Mouse (Mus musculus) stomach, embryonic 15.5 days (tissue): Measurements from ENCODE around the gene Wnt3. TPM values are rescaled to one million over a fixed set of nuclear protein-coding genes. Genes with fewer than 3 reads are reported as not detected.

Source experiments
- ATAC-seq: fragments of 200-750 bp; cut with Nextera tagmentation; 2 replicates; pipeline ENCODE4 v1.8.0; 2017; ENCODE audit warnings: low read depth, moderate number of reproducible peaks, moderate TSS enrichment; ENCODE audit not compliant: insufficient read depth, low FRiP score
- H3K27ac ChIP-seq: fragments of 300-500 bp; sonication (generic); 2 replicates; pipeline ENCODE4 v1.5.1; 2015; ENCODE audit warnings: mild to moderate bottlenecking, inconsistent platforms
- H3K27me3 ChIP-seq: fragments of 300-500 bp; sonication (generic); replicated peaks from 2 replicates; pipeline ENCODE4 v1.6.1; 2015; ENCODE audit warnings: inconsistent platforms
- H3K36me3 ChIP-seq: fragments of 300-500 bp; sonication (generic); 2 replicates; pipeline ENCODE4 v1.6.1; 2015; ENCODE audit warnings: inconsistent platforms
- H3K4me1 ChIP-seq: fragments of 300-500 bp; sonication (generic); 2 replicates; pipeline ENCODE4 v1.6.1; 2015; ENCODE audit warnings: inconsistent platforms
- H3K4me2 ChIP-seq: fragments of 300-500 bp; sonication (generic); 2 replicates; pipeline ENCODE4 v1.6.1; 2015; ENCODE audit warnings: mild to moderate bottlenecking, inconsistent platforms
- H3K4me3 ChIP-seq: fragments of 300-500 bp; sonication (generic); replicated peaks from 2 replicates; pipeline ENCODE4 v1.5.1; 2015; ENCODE audit warnings: inconsistent platforms
- H3K9ac ChIP-seq: fragments of 300-500 bp; sonication (generic); 2 replicates; pipeline ENCODE4 v1.6.1; 2015; ENCODE audit warnings: inconsistent platforms
- H3K9me3 ChIP-seq: fragments of 300-500 bp; sonication (generic); 2 replicates; pipeline ENCODE4 v1.6.1; 2016; ENCODE audit warnings: inconsistent platforms
- WGBS: fragments of 180-500 bp; shearing (Covaris S2); methylation state at CpG from one replicate; pipeline ENCODE4 v1.1.7; 2015; 5-methylcytosine and 5-hydroxymethylcytosine counted together
- polyA plus RNA-seq: library from polyadenylated mRNA; unstranded; fragments of >200 nt; fragmentation: Nextera tagmentation; extraction: Ambion mirVana; gene quantifications from 2 replicates; pipeline ENCODE4 v1.2.1, GENCODE M21; 2015

Wnt3 gene
- polyA plus RNA-seq, 1 experiment from 2014 or later, result 0.22 TPM

DNA sequence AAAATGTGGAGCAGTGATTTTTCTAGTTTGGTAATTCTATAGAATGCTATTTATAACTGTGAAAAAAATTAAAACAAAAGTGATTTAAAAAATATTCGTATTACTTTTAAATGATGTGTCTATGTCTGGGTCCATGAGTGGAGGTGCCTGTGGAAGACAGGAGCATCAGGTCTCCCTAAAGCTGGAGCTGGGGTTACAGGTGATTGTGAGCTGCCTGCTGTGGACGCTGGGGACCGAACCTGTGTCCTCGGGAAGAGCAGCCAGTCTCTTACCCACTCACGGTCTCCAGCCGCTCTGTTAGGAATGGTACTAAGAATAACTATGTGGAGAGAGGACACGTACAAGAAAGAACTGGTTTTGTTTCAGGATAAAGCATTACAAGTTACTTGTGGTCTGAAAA lies 82.7 kb downstream of the Wnt3 start:
- Histone ChIP-seq H3K4me3 (no peak overlapping the region), H3K27me3 (no peaks in the 10 kb centered on the region), H3K27ac (no peak overlapping the region), H3K9me3 (no peaks in the 10 kb centered on the region), H3K4me1 (no peaks in the 10 kb centered on the region), H3K9ac (no peak overlapping the region), H3K4me2 (no peak overlapping the region), H3K36me3 (0 out of 2 replicates have a peak, but pooled peaks cover 7% of the 10 kb centered on the region)
- no peak for ATAC-seq
- 89% methylated on average over 7 of the region's 7 CpGs for WGBS

DNA sequence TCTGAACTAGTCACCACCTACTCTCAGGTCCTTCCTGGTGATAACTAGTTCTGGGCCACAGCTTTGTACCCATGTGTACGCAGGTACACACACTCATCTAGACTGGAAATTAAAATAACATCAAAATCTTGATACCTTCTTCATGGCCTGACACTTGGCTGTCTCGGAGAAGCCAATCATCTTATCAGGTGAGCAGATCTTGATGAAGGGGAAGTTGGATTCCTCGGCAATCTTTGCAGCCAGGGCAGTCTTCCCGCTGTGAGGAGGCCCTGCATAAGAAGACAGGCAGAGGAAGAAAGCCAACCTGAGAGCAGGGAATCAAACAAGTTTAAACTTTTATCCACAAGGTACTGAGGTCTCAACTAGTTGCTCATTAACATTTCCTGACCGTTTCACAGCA lies 84.8 kb downstream of the Wnt3 start:
- 61% methylated on average over 5 of the region's 5 CpGs for WGBS
- Histone ChIP-seq H3K4me2 (no peak overlapping the region), H3K27ac (no peak overlapping the region), H3K4me3 (no peak overlapping the region), H3K27me3 (no peaks in the 10 kb centered on the region), H3K9me3 (no peaks in the 10 kb centered on the region), H3K36me3 (0 out of 2 replicates have a peak, but pooled peaks cover 7% of the 10 kb centered on the region), H3K4me1 (no peaks in the 10 kb centered on the region), H3K9ac (no peak overlapping the region)
- no peak for ATAC-seq

DNA sequence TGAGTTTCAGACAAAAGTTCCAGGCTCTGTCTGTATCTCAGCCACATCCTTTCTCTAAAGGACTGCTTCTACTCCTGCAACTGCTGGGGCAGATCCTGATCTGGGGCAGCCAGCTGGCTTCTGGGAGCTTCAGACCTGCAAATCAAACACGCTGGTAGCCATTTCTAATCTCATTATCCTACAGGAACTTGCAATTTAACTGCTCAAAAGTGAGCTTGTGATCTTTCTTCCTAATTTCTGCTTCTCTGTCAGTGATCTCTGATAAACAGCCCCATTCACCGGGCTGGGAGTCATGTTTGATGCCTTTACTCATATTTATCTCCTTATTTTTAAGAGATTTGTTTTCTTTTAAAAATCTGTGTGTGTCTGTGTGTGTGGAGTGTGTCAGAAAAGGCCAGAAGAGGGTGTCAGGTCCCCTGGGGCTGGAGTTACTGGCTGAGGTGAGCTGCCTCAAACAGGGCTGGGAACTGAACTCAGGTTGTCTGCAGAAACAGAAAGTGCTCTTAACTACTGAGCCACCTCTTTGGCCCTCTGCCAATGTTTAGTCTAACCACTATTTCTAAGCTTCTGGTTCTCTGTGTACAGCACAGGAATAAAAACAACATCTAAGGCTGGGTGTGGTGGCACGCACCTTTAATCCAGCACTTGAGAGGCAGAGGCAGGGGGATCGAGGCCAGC lies 86.1 kb downstream of the Wnt3 start:
- Histone ChIP-seq H3K9ac (no peak overlapping the region), H3K36me3 (peaks cover 3% of the 10 kb centered on the region; the same call in 1 of the 2 replicates), H3K27me3 (no peaks in the 10 kb centered on the region), H3K4me3 (no peak overlapping the region), H3K4me1 (no peaks in the 10 kb centered on the region), H3K9me3 (no peaks in the 10 kb centered on the region), H3K27ac (no peak overlapping the region), H3K4me2 (no peak overlapping the region)
- ATAC-seq, result no peak
- 67% methylated on average over 4 of the region's 4 CpGs for WGBS

DNA sequence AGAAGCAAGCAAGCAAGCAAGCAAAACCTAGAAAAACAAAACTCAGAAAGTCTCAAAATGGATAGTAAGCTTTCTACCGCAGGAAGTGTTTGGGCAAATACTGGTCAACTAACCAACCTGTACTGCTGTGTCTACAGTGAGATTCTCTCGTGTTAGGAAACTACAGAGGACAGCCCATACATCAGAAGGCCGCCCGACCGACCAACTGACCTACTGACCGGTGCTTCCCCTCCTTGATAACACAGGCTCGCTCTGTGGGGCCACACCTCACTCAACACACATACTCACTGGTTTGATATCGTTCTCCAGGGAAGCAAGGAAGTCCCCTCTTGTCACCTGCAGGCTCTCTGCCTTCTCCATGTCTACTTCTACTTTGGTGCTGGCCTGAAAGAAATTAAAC lies 89.0 kb downstream of the Wnt3 start:
- Histone ChIP-seq H3K9me3 (no peaks in the 10 kb centered on the region), H3K27ac (no peak overlapping the region), H3K4me1 (no peaks in the 10 kb centered on the region), H3K4me2 (no peak overlapping the region), H3K36me3 (peaks cover 3% of the 10 kb centered on the region; the same call in 1 of the 2 replicates), H3K4me3 (no peak overlapping the region), H3K27me3 (no peaks in the 10 kb centered on the region), H3K9ac (no peak overlapping the region)
- no peak for ATAC-seq
- 64% methylated on average over 8 of the region's 8 CpGs for WGBS

DNA sequence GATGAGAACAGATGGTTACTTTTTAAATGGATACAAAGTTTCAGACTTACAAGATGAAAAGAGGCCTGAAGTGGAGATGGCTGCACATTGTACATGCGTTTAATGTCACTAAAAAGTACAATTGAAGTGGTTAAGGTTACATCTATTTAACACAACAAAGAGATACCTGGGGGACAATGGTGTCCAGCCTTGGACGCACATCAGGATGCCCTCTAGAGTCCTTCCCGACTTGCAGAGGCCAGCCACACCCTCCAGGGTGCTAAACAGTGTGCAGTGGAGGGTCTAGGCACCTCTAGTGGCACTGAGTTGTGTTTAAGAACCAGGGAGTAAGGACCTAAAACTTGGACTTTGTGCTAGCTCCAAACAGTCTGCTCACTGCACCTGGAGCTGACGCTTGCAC lies 90.5 kb downstream of the Wnt3 start:
- Histone ChIP-seq H3K9ac (no peak overlapping the region), H3K4me2 (no peak overlapping the region), H3K4me3 (no peak overlapping the region), H3K9me3 (no peaks in the 10 kb centered on the region), H3K4me1 (no peaks in the 10 kb centered on the region), H3K27ac (no peak overlapping the region), H3K27me3 (no peaks in the 10 kb centered on the region), H3K36me3 (peaks cover 3% of the 10 kb centered on the region; the same call in 1 of the 2 replicates)
- ATAC-seq, result no peak
- WGBS, result 81% methylated on average over 4 of the region's 4 CpGs

DNA sequence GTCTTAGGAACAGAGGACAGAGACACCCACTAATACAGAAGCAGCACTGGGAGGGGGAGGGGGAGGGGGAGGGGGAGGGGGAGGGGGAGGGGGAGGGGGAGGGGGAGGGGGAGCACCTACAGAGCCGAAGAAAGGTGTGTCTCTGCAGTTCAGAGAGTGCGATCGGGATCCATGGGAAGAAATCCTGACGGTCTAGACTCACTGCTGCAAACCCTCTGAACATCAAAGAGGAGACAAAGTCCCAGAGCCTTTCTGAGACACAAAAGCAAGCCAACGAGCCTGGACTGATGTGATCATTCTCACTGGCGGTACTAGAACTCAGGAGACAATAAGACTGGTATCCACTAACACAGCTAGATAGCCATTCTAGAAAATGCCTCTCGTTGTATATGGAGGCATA lies 91.4 kb downstream of the Wnt3 start:
- H3K27me3 ChIP-seq, result no peaks in the 10 kb centered on the region
- no peak overlapping the region for H3K27ac ChIP-seq
- ATAC-seq, result no peak
- H3K4me2 ChIP-seq, result no peak overlapping the region
- no peak overlapping the region for H3K4me3 ChIP-seq
- no peaks in the 10 kb centered on the region for H3K9me3 ChIP-seq
- H3K36me3 ChIP-seq, result peaks cover 3% of the 10 kb centered on the region; the same call in 1 of the 2 replicates
- H3K4me1 ChIP-seq, result no peaks in the 10 kb centered on the region
- H3K9ac ChIP-seq, result no peak overlapping the region
- 70% methylated on average over 7 of the region's 7 CpGs for WGBS

Other genes starting within 250 kb of the Wnt3 start
- gene Gm884, start 153.0 kb upstream of the Wnt3 start, polyA plus RNA-seq, result not detected in 2 replicates
- not detected in 2 replicates for gene Lyzl6, start 135.3 kb upstream of the Wnt3 start, polyA plus RNA-seq
- gene Rprml, start 124.6 kb upstream of the Wnt3 start, polyA plus RNA-seq, result not detected in 2 replicates
- 66.5 and 73.9 TPM in 2 replicates for gene Gosr2, start 76.3 kb upstream of the Wnt3 start, polyA plus RNA-seq
- gene Wnt9b, start 24.3 kb upstream of the Wnt3 start, polyA plus RNA-seq, result 0.03 TPM in 1 of 2 replicates, not detected in the other
- 44.9 and 45.8 TPM in 2 replicates for gene Nsf, start 179.9 kb downstream of the Wnt3 start, polyA plus RNA-seq
- gene Arf2, start 192.6 kb downstream of the Wnt3 start, polyA plus RNA-seq, result 53.1 and 55.8 TPM in 2 replicates